Mouse (Mus musculus): ENCODE measurements at regions not wholly inside any gene's neighbourhood (a gene's known extent, or its start where the extent isn't known, plus 50 kb on each side); places are given as distances from the start of the nearest gene placed in this dataset.

DNA sequence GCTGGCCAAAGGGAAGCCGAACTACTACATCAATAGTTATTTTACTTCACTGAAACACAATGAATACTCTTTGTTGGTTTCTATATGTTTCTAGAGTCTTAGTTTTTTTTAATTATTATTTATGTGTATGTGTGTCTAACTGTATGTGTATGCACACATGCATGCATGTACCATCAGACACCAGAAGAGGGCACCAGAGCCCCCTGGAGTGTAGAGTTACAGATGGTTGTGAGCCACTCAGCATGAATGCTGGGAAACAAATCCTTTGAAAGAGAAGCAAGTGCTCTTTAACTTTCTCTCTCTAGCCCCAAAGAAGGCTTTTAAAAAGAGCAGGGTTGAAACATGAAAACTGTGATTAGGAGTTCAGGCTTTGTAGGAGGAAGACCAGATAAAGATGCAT, 290.7 kb downstream of the Sorl1 start:
- DNase-seq: no peak

DNA sequence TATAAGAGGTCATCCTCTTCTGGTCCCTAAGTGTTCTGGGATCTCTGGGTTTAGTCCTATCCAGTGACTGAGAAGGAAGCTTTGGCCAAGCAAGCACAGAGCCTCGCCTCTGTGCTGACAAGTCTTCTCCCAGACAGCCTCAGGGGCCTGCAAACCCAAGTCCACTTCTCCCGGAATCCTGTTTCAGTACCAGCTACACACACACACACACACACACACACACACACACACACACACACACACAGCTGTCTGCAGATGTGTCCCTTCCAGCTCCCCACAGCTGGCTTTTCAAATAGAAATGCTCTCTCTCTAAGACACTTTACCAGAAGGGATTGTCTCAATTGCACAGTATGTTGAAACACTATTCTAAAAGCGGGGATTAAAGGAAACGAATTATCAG, 296.7 kb downstream of the Sorl1 start:
- no peak for DNase-seq

DNA sequence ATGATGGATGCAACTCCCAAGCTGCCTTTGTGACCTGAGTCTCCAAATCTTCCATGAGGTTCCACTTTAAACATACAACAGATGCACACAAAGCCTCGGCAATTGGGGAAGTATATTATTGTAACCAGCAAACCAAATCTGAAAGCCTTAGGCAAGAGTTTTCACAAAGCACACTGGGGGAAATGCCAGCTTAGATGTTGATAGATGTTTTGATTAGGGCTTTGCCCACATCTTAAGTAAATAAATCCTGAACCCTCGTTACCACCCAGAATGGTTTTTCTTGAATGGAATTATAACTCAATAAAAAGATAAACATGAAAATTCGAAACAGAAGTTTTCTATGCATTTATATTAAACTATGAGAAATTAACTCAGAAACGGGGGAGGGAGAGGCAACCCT, 302.7 kb downstream of the Sorl1 start:
- DNase-seq: no peak

DNA sequence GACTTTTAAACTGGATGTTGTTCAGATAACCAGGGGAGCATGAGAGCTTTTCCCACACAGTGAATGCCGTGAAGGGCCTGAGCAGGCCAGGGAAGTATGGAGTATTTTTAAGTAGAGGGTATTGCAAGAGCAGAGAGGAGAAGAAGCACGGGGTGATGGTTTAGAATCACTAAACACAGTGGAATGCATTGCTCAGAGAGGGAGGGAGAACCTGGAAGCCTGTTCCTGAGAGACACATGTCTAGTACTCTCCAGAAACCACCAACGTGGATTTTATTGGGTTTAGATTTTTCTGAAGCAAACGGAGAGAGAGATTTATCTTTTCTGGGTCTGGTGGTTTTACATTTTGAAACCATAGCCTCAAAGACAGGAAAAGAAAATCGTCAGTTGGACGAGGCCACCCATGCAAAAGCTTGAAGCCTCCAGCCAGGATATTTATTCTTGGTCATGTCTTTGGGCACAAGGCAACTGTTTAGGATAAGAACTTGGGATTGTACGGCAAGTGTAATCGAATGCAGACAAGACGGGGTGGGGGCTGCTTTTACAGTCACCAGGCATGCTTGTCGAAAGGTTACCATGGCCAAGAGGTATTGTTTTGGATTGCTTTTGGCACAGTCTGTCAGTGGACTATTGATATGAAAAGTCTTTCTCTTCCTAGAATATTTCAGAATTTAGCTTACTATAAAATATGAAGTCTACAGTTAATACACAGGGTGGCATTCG, 306.2 kb downstream of the Sorl1 start:
- DNase-seq: no peak

DNA sequence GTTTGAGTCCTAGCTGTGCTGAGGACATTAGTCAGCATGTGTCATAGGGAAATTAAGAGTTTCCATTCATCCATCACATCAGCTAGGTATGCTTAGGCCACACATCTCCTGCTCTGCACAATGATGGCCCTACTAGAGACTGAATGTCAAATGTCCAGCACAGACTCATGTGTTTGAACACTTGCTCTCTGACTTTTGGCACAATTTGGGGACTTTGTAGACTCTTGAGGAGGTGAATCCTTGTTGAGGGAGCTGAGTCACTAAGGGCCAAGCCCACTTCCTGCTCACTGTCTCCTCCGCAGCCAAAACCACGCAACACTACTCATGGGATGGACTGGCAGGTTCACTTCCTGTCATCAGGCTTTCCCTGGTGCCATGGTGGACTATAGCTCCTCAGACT, 308.2 kb downstream of the Sorl1 start:
- no peak for DNase-seq

DNA sequence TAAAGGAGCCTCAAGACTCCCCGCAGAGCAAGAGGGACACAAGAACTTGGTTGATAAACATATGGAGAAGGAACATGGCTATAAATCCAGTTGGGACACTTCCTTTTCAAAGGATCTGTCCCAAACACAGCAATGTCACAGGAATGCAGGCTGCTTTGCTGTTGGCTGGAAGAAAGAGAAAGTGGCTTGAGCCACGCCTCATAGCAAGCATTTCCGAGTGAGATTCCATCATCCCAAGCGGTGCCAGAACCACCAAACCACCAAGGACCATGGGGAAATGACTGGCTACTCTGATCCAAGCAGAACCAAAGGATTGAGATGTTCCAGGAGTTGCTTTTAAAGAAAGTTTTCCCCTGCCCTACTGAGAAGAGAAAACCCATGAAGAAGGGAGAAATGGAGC, 314.8 kb downstream of the Sorl1 start:
- no peak for DNase-seq

DNA sequence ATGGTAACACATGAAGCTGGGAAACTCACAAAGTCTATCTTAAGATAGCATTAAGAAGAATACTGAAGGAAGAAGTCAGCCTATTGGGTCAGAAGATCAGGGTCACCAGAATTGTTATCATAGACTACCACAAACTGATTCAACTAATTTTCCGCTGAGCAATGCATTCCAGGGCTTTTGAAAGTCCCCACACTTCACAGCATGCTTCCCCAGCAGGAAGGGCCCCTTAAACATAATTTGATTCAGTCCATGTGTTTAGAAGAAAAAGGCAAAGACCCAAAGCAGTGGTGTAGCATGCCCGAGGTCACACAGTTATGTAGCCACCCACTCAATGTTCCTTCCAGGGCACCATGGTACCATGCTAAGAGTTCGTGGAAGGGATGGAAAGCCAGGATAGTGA, 315.3 kb downstream of the Sorl1 start:
- DNase-seq: no peak

DNA sequence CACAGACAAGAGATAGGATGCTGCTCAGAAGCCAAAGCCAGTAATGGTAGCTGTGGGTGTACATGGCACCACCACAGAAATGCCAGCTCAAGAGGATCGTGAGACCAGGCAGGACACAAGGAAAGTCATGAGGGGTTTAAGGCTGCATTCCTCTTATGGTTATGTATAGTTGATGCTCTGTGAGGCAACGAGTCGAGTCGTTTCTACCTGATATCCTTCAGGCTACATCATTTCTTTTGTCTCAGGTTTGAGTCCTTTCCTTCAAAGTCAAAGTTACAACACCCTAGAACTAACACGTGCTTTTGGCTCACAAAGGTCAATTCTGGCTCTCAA, 317.8 kb downstream of the Sorl1 start:
- DNase-seq: no peak

DNA sequence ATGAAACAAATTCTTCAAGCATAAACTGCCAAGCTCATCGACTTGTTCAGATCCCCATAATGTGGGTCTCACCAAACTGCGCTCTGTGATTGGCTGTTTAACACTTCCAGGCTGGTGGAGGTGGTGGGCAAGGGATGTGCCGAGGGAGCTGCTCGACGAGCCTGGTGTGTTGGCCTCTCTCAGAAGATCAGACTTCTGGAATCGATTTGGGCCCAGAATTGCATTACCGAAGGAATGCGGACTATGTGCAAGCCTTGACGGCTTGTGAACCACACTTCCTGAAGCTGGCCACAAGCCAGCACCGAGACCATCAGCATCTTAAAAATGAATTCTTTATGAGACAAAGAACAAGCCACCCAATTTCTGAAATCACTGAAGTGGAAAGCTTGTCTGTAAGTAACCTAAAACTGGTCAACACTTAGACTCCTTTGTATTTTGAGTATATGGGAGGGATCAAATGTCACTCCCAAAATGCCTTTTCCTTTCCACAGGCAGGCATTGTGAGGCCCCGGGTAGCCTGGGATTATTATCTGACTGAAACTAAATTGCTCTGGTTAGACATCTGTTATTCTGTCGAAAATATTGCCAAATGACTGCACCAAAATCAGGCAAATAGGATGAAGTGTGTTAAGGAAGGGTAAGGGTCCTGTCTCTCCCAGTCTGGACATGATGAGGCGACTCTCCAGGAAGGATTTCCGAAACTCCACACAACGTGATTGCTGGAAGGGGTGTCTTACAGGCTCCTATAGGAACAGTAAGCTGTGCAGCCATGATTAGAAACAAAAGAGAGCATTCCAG, 318.4 kb downstream of the Sorl1 start:
- peak in 1 of 2 experiments; percentile 13 for DNase-seq

DNA sequence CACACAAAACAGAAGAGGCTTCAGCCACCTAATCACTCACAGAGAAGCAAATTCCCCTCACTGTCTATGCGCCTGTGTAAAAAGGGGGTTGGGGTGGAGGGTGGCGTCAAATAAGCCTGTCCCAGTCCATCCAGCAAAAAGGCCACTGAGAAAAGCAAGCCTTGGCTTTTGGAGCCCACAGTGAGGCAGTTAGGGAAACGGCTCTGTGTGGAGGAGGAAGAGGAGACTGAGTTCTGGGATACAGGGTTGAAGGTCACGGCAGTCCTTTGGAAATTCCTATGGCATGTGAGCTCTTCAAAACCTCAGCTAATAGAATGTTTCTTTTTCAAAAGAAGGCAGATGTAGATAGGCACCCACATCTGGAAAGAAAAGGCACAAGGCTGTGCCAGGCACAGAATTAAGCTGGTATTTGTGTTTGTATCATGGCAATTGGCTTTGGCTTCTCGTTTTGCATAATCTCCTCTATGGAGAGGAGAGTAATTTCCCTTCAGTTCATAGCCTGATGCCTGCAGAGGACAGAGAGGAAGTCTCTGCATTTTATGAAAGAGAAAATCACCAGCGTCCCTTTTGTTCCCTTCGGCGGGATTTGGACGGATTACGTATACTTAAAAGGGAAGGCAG, 319.3 kb downstream of the Sorl1 start:
- DNase-seq: no peak

DNA sequence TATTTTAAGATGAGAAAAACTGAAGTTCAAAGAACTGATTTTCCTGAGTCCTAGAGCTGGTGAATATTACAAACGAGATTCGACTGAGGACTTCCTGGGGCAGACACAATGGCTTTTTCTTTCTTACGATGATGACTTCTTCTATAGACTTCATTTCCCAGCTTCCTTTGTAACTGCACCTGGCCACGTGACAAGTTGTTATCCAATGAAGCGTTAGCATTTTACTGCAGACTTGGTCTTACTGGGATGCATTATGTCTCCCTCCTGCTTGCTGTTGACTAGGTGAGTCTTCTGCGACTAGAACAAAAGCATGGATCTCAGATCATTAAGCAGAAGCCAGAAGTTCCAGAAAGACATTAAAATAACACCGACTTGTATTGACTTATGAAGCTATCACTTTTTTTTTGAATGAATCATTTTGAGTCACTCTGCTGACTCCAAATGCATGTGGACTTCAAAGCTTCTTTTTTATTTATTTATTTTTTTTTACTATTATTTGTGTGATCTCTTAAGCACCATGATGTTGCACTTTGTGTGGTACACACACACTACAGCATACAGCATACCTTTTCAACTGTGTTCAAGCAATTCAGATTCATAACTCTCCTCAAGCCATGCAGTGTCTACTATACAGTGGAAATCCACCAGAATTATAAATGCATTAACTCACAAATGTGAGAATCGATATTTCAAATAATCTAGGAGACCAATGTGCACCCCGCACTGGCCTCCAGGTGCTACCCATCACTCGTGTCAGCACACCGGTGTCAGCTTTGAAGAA, 320.2 kb downstream of the Sorl1 start:
- DNase-seq: peak; percentile 55

DNA sequence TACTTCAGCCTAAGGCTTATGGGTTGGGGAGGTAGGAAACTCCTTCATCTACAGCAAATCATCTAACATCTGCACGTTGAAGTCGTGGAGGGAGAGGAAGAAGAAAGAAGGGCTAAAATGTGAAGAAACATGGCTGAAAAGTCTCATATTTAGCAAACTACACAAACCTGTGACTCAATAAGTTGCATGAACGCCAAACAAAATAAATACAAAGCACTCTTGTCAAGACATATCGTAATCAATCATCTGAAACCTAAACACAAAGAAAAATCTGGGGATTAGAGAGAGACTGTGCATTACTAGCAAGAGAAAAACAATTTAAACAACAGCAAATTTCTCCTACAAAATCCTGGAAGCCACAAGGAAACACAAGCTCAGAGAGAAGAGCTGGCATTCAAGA, 322.7 kb downstream of the Sorl1 start:
- DNase-seq: no peak

DNA sequence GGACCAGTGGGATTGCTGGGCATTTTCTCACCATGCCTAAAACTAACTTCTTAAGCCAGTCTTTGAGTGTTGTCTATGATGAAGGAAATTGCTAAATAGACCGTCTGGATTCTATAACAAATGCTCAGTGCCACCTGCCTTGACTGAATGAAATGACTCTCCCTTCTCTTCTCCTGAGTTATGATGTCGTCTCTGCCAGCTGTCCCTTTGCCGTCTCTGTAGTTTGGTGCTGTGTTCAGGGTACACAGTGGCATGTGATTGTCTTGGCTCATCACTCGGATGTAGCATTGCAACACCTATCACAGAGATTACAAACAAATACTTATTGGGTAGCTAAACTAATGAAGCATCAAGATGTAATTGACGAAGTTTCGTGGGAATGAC, 331.3 kb downstream of the Sorl1 start:
- no peak for DNase-seq

DNA sequence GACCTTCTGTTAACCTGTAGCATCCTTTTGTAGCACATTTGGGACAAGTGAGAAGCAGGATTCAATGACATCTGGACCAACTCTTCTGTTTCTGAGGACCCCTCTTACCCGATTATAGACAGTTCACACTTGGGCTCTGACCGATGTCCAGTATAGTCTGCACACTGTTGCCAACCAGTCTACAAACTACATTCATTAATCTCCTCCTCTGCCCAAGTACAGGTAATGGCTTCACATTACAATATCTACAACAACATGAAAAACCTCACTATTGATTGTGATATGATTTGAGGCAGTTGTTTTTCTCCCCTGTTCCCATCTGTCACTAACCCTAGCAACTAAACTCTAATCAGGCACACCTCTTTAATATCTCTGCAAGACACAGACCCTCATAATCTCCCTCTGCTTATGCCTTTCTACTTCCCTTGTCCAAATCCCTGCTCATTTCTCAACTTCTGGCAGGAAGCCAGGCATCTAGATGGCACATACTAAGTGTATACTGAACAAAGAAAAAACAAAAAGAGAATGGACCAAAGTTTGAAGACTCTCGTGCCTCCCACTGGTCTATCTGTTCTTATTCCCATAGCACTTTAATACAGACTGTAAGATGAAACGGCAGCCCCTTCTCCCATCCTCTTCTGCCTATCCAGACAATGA, 331.8 kb downstream of the Sorl1 start:
- DNase-seq: peak; percentile 37 to 43

DNA sequence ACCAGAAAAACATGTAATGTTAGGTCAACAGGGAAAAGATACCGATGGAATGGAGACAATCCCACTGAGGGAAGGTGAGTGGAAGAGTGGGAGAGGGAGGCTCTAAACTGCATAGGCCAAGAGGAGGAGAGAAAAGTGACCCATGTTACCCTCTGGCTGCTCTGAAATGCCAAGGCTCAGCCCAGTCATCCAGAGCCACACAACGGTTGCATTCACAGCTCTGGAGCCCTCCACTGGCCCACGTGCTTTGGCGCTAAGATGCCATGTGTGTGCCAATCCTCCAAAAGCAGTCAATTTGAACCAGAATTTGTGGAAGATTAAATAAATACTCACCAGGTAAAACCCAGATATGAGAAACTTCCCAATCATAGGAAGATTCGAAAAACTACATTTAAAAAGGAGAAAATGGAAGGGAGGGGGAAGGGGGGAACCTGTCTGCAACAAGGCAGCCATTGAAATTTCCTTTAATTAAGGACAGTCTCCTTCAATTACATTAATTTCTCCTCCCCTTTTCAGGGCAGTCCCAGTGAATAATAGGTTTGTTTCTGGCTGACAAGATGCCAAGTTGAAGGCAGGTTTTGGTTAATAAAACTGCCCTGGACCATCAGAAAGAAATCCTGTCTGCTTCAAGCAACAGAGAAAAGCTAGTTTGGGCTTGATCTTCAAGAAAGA, 332.5 kb downstream of the Sorl1 start:
- DNase-seq: peak; percentile 56 to 66

DNA sequence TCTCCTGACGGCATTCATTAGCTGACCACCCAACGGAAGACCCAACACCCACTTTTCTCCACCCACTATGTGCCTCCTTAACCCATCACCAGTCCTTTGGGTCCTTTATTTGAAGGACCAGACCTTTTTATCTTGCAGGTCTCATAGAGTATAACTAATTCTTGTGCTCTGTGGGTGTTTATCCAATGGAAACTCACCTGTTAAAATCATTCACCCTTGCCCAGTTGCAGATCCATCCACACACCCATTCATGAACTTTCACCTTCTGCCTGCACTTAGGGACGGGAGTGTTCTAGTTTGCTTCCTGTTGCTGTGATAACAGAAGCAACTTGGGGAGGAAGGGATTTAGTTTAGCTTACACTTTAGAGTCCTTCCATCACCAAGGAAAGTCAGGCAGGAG, 339.0 kb downstream of the Sorl1 start:
- DNase-seq: no peak

DNA sequence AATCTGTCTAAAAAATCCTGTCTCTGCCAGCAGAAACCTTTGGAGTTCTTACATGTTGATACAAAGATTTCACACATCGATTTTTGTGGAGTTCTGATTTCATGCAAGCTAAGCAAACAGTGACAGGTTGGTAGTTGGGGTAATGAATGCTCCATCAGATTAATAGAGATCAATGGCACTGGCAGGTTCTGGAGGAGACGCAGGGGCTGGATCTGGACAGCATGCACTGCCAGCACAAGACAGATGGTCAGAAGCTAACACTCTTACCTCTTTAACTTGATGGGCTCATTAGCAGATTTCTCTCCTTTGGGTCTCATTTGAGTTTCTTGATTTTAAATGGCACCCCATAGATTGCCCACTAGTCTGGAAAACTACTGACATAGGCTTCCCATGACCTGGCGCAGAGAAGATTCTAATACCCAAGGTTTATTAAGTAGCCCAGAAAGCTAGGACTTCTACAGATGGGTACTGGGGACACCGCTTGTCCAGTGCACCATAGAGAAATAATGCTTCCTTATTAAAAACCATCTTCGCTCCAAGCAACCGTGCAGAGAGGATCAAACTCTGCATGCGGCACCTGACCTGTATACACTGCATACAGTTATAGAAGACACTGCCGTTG, 351.7 kb downstream of the Sorl1 start:
- peak; percentile 85 to 86 for DNase-seq

DNA sequence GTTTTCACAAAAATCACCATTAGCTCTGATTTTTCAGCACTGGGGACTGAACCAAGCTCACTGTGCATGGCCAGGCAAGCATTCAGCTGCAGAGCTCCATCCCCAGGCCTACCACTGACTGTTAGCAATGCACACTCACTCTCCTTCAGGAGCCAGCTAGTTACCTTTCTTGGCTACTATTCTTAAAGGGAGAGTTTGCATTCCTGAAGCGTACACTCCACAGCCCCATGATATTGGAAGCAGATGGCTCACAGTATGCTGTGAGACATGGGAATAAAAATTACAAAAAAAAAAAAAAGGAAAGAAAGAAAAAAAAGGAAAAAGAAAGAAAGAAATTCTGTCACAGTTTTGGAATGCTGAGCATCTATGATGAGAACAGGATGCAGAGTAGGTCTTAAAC, 352.8 kb downstream of the Sorl1 start:
- DNase-seq: no peak

DNA sequence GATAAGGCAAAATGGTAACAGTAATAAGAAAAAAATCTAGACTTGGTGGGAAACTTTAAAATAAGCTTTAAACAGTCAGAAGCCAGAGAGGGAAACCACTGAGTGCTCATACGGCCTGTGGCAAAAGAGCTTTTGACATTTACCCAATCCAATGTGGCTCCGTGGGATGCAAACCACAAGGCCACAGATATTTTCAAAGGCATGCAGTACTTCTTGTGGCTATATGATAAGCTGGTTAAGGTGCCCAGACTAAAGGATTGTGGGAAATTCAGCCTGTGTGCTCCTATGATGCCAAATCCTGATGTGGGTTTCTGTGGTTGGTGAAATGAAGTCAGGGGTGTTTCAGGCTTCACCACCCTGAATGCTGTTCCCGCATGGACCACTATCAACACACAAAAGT, 355.8 kb downstream of the Sorl1 start:
- no peak for DNase-seq

DNA sequence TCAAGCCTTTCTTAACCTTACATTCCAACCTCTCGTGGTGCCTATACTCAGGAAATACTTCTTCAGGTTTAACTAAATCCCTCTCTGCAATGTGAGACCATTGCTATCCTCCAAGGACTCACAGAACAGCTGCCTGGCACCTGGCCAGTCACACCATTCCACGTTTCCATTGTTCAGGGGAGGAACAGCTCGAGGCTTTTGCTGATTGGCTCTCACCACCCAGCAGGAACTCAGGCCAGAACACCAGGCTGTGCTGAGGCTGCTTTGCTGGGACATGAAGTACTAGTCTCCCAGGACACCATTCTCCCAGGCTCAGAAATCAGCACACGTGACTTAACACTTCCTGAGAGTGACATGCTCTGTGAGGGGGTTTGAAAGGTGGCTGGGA, 357.6 kb downstream of the Sorl1 start:
- peak; percentile 15 to 47 for DNase-seq

DNA sequence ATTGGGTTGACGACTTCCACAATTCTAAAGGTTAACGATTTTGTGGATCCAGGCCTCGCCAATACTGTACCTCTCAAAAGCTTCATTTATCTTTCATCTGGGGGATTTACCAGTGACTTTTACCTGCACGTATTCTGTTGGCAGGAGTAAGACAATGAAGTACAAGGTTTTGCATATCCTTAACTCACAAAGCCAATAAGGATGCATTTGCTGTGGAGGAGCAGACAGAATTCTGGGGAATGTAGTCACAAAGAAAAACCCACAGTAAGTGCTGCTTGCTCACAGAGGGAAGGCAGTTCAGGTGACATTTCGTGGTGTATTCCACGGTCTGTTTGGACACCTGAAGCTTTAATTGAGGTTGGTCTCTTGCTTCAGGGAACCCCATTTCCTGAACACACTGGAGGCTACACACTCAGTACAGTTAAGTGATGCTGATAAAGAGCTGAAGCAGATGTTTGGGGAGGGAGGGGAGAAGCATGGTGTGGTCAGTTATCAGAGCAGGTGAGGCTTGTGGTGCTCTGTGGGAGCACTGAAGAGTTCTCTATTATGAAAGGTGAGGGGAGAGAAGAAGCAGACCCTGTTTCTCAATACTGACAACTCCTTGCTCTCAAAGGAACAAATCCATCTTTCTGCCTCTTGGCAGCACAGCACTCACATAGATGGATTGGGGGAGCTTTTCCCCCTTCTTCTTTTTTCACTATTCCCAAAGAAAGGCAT, 358.1 kb downstream of the Sorl1 start:
- no peak for DNase-seq
